ENCODE assay signal across 9 mouse cellular contexts in the genomic region with DNA sequence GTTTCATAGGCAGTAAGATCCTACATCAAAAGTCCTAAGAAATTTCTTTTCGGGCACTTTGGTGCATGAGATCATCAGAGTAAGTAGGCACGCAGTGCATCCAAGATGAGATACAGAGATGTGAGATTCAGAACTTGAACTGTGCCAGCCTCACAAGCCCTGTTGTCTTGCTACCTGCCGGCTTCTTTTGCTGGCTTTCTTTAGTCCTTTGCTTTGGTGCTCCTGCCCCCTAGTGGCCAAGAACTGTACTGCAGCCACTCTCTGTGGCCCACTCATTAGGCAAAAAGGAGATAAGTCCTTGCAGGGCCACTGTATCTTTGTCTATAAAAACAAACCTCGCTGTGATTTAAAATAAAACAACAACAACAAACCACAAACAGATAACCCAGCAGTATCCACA.
DNase-seq lines count a peak whose midpoint lies in the region; ATAC-seq lines count a peak whose summit lies in the region.
"Had no signal": no experiment of that assay in that cellular context is flagged by ENCODE, and none has a peak within 500 bp of the region (broad histone marks: within the 10 kb centered on the region; RNA-seq: fewer than 3 reads in every experiment).

No protein-coding gene starts in this region.

- H3K27ac ChIP-seq in intestine, embryonic 14.5 days (ENCODE audit: low read depth) = no peak overlapping the region
- H3K27ac ChIP-seq in intestine, embryonic 15.5 days = no peak overlapping the region

- no peaks in the 10 kb centered on the region for H3K27me3 ChIP-seq in intestine, embryonic 14.5 days (replicated peaks; ENCODE audit: control insufficient read depth, insufficient read depth, low read length)
- H3K27me3 ChIP-seq in intestine, embryonic 15.5 days (replicated peaks) = no peaks in the 10 kb centered on the region

- ATAC-seq in intestine, embryonic 14.5 days (replicated peaks; ENCODE audit: low FRiP score, low TSS enrichment, low read depth) = no peak; the same call in 1 of the 2 replicates
- no peak for ATAC-seq in intestine, embryonic 15.5 days
- ATAC-seq in monocyte, adult 5-6 weeks (replicated peaks; ENCODE audit: insufficient number of reproducible peaks, low FRiP score, low TSS enrichment, poor library complexity, severe bottlenecking) = peak; percentile 54

- H3K36me3 ChIP-seq in intestine, embryonic 14.5 days (ENCODE audit: control insufficient read depth, insufficient read depth, low read length) = no peaks in the 10 kb centered on the region
- no peaks in the 10 kb centered on the region for H3K36me3 ChIP-seq in intestine, embryonic 15.5 days

- H3K4me1 ChIP-seq in intestine, embryonic 14.5 days (replicated peaks; ENCODE audit: control insufficient read depth, insufficient read depth, low read length) = peaks cover 4% of the 10 kb centered on the region; the same call in 1 of the 2 replicates
- 0 out of 2 replicates have a peak, but pooled peaks cover 7% of the 10 kb centered on the region for H3K4me1 ChIP-seq in intestine, embryonic 15.5 days (replicated peaks)

- WGBS in intestine, embryonic 14.5 days = 19% methylated on average over 4 of the region's 4 CpGs
- WGBS in intestine, embryonic 15.5 days = 21% methylated on average over 4 of the region's 4 CpGs

- no peak overlapping the region for H3K9ac ChIP-seq in intestine, embryonic 14.5 days (ENCODE audit: low read length)
- no peak overlapping the region for H3K9ac ChIP-seq in intestine, embryonic 15.5 days

- H3K4me2 ChIP-seq in intestine, embryonic 14.5 days (ENCODE audit: low read length) = no peak overlapping the region
- no peak overlapping the region for H3K4me2 ChIP-seq in intestine, embryonic 15.5 days (replicated peaks)

- intact Hi-C loops in left cerebral cortex, postnatal 25 days (cut with DNase I) = loop anchor here (1.0 to 10.0 kb wide), 4 partner anchors 63 to 1164 kb away; partner anchors contain the start of gene Gabra1

- peak; percentile 95 for DNase-seq in intestine, embryonic 14.5 days (ENCODE audit: low spot score)
- DNase-seq in cerebellum, postnatal 36 days = peak; percentile 91 to 98
- peak; percentile 36 to 55 for DNase-seq in gastrocnemius, adult 8-10 months (ENCODE audit: low spot score in 2 of 2)
- peak; percentile 47 for DNase-seq in kidney, adult 11 months
- peak; percentile 89 to 95 for DNase-seq in left cerebral cortex, postnatal 25 days (ENCODE audit: low spot score in 2 of 2)
- peak; percentile 70 to 84 for DNase-seq in spleen, postnatal 10 days (ENCODE audit: low spot score in 2 of 2)

- no peaks in the 10 kb centered on the region for H3K9me3 ChIP-seq in intestine, embryonic 14.5 days (ENCODE audit: control insufficient read depth, low read length)
- no peaks in the 10 kb centered on the region for H3K9me3 ChIP-seq in intestine, embryonic 15.5 days

- no peak overlapping the region for H3K4me3 ChIP-seq in intestine, embryonic 14.5 days (ENCODE audit: low read depth, low read length)
- H3K4me3 ChIP-seq in intestine, embryonic 15.5 days (replicated peaks) = no peak overlapping the region
- H3K4me3 ChIP-seq: myocyte had no signal
